Mouse (Mus musculus) hindbrain, postnatal 0 days (tissue): ENCODE measurements around the gene Armc6. TPM values are rescaled to one million over a fixed set of nuclear protein-coding genes. Genes with fewer than 3 reads are reported as not detected.

Experiments
- ATAC-seq: fragments of 200-750 bp; cut with Nextera tagmentation; 2 replicates; pipeline ENCODE4 v1.8.0; 2017; ENCODE audit warnings: mild to moderate bottlenecking, moderate TSS enrichment, moderate library complexity
- DNase-seq: peaks from one replicate; pipeline ENCODE4 v3.0.0-alpha.2; 2015; ENCODE audit warnings: low spot score
- H3K27ac ChIP-seq: fragments of 300-500 bp; sonication (generic); 2 replicates; pipeline ENCODE4 v1.5.1; 2014; ENCODE audit warnings: mild to moderate bottlenecking
- H3K27me3 ChIP-seq: fragments of 300-500 bp; sonication (generic); 2 replicates; pipeline ENCODE4 v1.6.1; 2014; ENCODE audit warnings: low read length, mixed read lengths; ENCODE audit not compliant: insufficient read depth
- H3K36me3 ChIP-seq: fragments of 300-500 bp; sonication (generic); 2 replicates; pipeline ENCODE4 v1.6.1; 2014; ENCODE audit warnings: low read length, mixed read lengths; ENCODE audit not compliant: insufficient read depth
- H3K4me1 ChIP-seq: fragments of 300-500 bp; sonication (generic); 2 replicates; pipeline ENCODE4 v1.6.1; 2014; ENCODE audit warnings: antibody characterized with exemption, low read length, mixed read lengths; ENCODE audit not compliant: insufficient read depth
- H3K4me2 ChIP-seq: fragments of 300-500 bp; sonication (generic); 2 replicates; pipeline ENCODE4 v1.6.1; 2014; ENCODE audit warnings: low read depth, mild to moderate bottlenecking, low read length, moderate library complexity, mixed read lengths
- H3K4me3 ChIP-seq: fragments of 300-500 bp; sonication (generic); 2 replicates; pipeline ENCODE4 v1.5.1; 2014; ENCODE audit warnings: low read length
- H3K9ac ChIP-seq: fragments of 300-500 bp; sonication (generic); replicated peaks from 2 replicates; pipeline ENCODE4 v1.6.1; 2014; ENCODE audit warnings: mild to moderate bottlenecking, low read length, moderate library complexity, mixed read lengths
- H3K9me3 ChIP-seq: fragments of 300-500 bp; sonication (generic); 2 replicates; pipeline ENCODE4 v1.6.1; 2016; ENCODE audit warnings: low read length, mixed read lengths
- CTCF ChIP-seq: IDR thresholded peaks from 2 replicates; pipeline ENCODE4 v1.5.1; 2016; ENCODE audit warnings: antibody characterized with exemption, control low read depth, low read depth
- WGBS: fragments of 180-500 bp; shearing (Covaris S2); extraction: QIAGEN DNeasy Blood & Tissue Kit; methylation state at CpG from one replicate; pipeline ENCODE4 v1.1.7; 2014; 5-methylcytosine and 5-hydroxymethylcytosine counted together
- polyA plus RNA-seq: library from polyadenylated mRNA; unstranded; fragments of >200 nt; fragmentation: Nextera tagmentation; extraction: Ambion mirVana; gene quantifications from 2 replicates; pipeline ENCODE4 v1.2.1, GENCODE M21; 2015
- total RNA-seq: library from RNA; depleted of rRNA; stranded (reverse); fragments of >200 nt; gene quantifications from 2 replicates; pipeline ENCODE4 v1.2.3, GENCODE M21; 2014

Gene Armc6
- total and polyA plus RNA-seq, 2 experiments from 2014 or later: 102 to 108 TPM

DNA sequence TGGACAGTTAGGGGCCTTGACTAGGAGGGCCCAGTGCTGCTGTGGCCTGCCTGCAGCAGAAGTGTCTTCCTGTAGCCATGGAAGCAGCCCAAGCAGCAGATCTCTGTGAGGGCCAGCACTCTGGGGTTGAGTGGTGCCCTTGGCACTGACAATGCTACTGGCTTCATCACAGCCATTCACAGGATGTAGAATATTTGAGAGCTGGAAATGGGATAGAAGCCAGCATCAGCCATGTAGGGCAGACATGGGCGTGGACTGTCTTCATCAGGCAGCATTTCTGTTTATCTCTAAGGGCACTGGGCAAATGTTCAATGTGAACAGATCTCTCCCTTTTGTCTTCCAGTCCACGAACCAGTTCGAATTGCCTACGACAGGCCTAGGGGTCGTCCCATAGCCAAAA, 24.3 kb upstream of the Armc6 start:
- Histone ChIP-seq H3K4me2 (no peak overlapping the region), H3K36me3 (peaks cover 79% of the 10 kb centered on the region), H3K9ac (no peak overlapping the region), H3K27me3 (no peaks in the 10 kb centered on the region), H3K27ac (no peak overlapping the region), H3K9me3 (no peaks in the 10 kb centered on the region), H3K4me1 (no peaks in the 10 kb centered on the region), H3K4me3 (no peak overlapping the region)
- no peak for TF ChIP-seq CTCF
- no peak for DNase-seq
- WGBS: 86% methylated on average over 5 of the region's 5 CpGs
- ATAC-seq: peak; percentile 44; the same call in 1 of the 2 replicates

DNA sequence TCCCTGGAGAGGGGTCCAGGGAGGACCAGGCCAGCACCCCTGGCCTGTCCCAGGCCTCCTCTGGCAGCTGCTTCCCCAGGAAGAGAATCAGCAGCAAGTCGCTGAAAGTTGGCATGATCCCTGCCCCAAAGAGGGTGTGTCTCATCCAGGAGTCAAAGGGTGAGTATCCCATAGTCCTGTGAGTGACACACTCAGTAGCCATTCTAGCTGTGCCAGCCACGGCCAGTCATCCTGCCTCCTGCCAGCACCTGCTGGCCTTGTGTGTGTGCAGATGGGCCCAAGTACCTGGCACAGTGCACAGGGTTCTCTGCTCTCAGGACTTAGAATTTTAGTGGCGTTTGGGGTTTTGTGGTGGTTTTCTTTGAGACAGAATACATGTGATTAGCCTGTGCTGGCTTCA, 23.2 kb upstream of the Armc6 start:
- Histone ChIP-seq H3K27me3 (no peaks in the 10 kb centered on the region), H3K4me2 (no peak overlapping the region), H3K36me3 (peaks cover 80% of the 10 kb centered on the region), H3K27ac (no peak overlapping the region), H3K4me3 (no peak overlapping the region), H3K9me3 (no peaks in the 10 kb centered on the region), H3K4me1 (no peaks in the 10 kb centered on the region), H3K9ac (no peak overlapping the region)
- no peak for TF ChIP-seq CTCF
- DNase-seq (no peak), ATAC-seq (no peak)
- 82% methylated on average over 3 of the region's 3 CpGs for WGBS

- DNase-seq: no peak
- 69% methylated on average over 1 of the region's 1 CpGs for WGBS
These were observed 20.4 kb upstream of the Armc6 start for GRCm38 (mm10) chr8:70254628-70255027.

DNA sequence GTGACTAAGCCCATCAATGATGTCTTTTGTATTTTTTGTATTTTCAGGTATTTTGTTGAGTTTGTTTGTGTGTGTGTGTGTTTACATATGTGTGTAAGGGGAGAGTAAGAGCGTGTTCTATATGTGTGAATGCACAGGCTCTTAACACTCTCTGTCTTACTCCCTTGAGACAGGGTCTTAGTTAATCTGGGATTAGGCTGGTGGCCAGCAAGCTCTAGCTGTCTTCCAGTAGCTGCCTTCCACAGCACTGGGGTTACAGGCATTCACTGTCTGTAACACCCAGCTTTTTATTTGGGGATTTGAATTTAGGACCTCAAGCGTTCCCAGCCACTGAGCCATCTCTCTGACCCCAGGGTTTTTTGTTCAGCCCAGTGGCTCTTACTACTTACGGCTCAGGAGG, 13.6 kb upstream of the Armc6 start:
- ATAC-seq: no peak
- no peak overlapping the region for H3K4me2 ChIP-seq
- peak; percentile 61 for DNase-seq
- peaks cover 61% of the 10 kb centered on the region for H3K36me3 ChIP-seq
- no peaks in the 10 kb centered on the region for H3K9me3 ChIP-seq
- no peak overlapping the region for H3K9ac ChIP-seq
- 67% methylated on average over 3 of the region's 3 CpGs for WGBS
- no peak overlapping the region for H3K4me3 ChIP-seq
- no peaks in the 10 kb centered on the region for H3K27me3 ChIP-seq
- H3K27ac ChIP-seq: no peak overlapping the region
- no peaks in the 10 kb centered on the region for H3K4me1 ChIP-seq
- no peak for TF ChIP-seq CTCF

More at GRCm38 (mm10) chr8:70254628-70255027, 20.4 kb upstream of the Armc6 start:
- no peak overlapping the region for H3K4me2 ChIP-seq
- no peak overlapping the region for H3K9ac ChIP-seq
- ATAC-seq: no peak
- H3K4me1 ChIP-seq: no peaks in the 10 kb centered on the region
- H3K36me3 ChIP-seq: peaks cover 85% of the 10 kb centered on the region
- H3K4me3 ChIP-seq: no peak overlapping the region
- no peaks in the 10 kb centered on the region for H3K27me3 ChIP-seq
- no peak overlapping the region for H3K27ac ChIP-seq
- TF ChIP-seq CTCF: peak; percentile 43
- no peaks in the 10 kb centered on the region for H3K9me3 ChIP-seq

GRCm38 (mm10) chr8:70246622-70247021, 12.4 kb upstream of the Armc6 start:
- Histone ChIP-seq H3K4me1 (no peaks in the 10 kb centered on the region), H3K4me3 (no peak overlapping the region), H3K9me3 (no peaks in the 10 kb centered on the region), H3K36me3 (peaks cover 60% of the 10 kb centered on the region), H3K4me2 (no peak overlapping the region), H3K27me3 (no peaks in the 10 kb centered on the region), H3K27ac (no peak overlapping the region), H3K9ac (no peak overlapping the region)
- ATAC-seq (no peak), DNase-seq (no peak)
- 84% methylated on average over 6 of the region's 6 CpGs for WGBS
- TF ChIP-seq CTCF: no peak

DNA sequence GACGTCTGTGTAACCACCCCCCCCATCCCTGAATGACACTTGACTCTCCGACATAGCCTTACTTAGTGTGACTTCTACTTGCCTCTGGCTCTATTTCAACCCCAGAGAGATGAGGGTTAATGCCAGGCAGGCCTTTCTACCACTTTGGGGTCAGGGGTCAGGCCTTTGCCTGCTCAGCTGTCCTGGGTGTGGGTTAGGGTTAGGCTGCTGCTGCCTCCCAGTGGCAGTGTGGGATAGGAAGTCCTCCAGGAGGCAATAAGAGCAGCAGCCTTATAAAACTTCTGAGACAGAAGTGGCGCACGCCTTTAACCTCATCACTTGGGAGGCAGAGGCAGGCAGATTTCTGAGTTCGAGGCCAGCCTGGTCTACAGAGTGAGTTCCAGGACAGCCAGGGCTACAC, 6.4 kb upstream of the Armc6 start:
- Histone ChIP-seq H3K9me3 (no peaks in the 10 kb centered on the region), H3K36me3 (peaks cover 67% of the 10 kb centered on the region), H3K27me3 (no peaks in the 10 kb centered on the region), H3K27ac (no peak overlapping the region), H3K4me2 (no peak overlapping the region), H3K9ac (no peak overlapping the region), H3K4me1 (no peaks in the 10 kb centered on the region; the same call in 1 of the 2 replicates), H3K4me3 (no peak overlapping the region)
- no peak for TF ChIP-seq CTCF
- DNase-seq (no peak), ATAC-seq (no peak)
- WGBS: 88% methylated on average over 5 of the region's 5 CpGs

DNA sequence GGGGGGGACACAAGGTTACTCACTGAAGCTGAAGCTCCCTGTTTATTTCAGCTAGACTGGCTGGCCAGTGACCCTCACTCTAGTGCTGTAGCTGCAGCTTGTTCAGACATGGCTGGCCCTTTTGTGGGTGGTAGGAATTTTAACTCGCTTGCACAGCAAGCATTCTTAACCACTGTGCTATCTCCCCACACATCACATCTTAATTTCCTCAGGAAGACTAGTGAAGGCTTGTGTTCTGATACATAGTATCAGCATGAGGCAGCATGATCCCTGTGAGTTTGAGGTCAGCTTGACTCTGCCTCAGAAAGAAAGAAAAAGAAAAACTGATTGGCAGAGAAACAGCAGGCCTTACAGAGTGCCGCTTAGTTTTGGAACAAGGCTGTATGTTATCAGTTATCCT, 3.6 kb upstream of the Armc6 start:
- peaks cover 54% of the 10 kb centered on the region; the same call in 1 of the 2 replicates for H3K36me3 ChIP-seq

More for the DNA sequence above, 3.6 kb upstream of the Armc6 start:
- no peak for TF ChIP-seq CTCF
- ATAC-seq: no peak
- Histone ChIP-seq H3K27ac (no peak overlapping the region), H3K9ac (no peak overlapping the region), H3K9me3 (no peaks in the 10 kb centered on the region), H3K4me1 (peaks cover 7% of the 10 kb centered on the region; the same call in 1 of the 2 replicates), H3K4me3 (no peak overlapping the region), H3K4me2 (no peak overlapping the region), H3K27me3 (no peaks in the 10 kb centered on the region)
- DNase-seq: no peak
- WGBS: 84% methylated on average over 2 of the region's 2 CpGs
